Mouse (Mus musculus) adrenal gland, postnatal 0 days (tissue): Measurements from ENCODE around the gene Tmem221. TPM values are rescaled to one million over a fixed set of nuclear protein-coding genes. Genes with fewer than 3 reads are reported as not detected.

Source experiments
- polyA plus RNA-seq: library from polyadenylated mRNA; unstranded; fragments of >200 nt; fragmentation: Nextera tagmentation; extraction: Ambion mirVana; gene quantifications from 2 replicates; pipeline ENCODE4 v1.2.1, GENCODE M21; 2015

Tmem221 gene
- 7.8 and 15.0 TPM in 2 replicates for polyA plus RNA-seq

GRCm38 (mm10) chr8:71558071-71558957 is at the start of gene Tmem221:
TSS of gene Tmem221 (minus strand) at chr8:71558871.

GRCm38 (mm10) chr8:71597451-71597850 is 38.8 kb upstream of the Tmem221 start, which contains the start of gene Fam129c:
TSS of gene Fam129c (plus strand) at chr8:71597648.

DNA sequence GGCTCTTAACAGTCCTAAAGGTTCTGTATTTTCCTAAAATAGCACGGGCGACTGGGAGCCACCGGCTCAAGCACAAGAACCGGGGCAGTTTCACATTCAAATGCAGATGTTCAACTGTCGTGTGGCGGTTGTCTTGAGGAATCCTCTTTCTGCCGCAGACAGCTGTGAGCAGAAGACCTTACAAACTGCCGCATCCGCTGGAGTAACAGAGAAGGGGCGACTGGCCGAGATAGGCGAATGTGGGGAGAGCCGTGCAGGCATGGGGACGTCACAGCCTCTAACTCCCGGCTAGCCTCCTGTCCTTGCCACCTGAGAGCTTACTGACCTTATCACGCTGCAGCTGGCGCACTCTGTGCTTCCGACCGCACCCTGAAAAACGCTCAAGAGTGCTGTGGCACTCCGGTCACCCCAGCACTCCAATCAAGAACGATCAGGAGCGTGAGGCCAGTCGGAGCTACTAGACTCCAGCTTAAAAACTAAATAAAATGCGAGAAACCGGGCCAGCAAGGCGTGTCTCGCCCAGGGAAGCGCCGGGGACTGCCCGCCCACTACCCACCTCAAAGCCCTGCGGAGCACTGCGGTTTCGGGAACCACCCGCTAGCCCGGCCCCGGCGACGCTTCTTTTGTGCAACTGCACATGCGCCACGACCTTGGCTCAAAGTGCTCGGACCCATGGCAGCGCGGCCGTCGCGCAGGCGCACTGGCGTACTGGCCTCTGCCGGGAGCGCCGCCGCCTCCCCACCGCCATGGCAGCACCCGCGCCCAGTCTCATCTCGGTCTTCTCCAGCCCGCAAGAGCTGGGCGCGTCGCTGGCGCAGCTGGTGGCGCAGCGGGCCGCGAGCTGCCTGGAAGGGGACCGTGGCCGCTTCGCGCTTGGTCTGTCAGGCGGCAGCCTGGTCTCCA is 33.1 kb upstream of the Tmem221 start, which contains the start of gene Pgls:
Pgls (plus strand) TSS at position 706 of the 903 bp plus-strand sequence.

GRCm38 (mm10) chr8:71568387-71568937 is 9.8 kb upstream of the Tmem221 start, which contains the start of gene Slc27a1:
TSS of gene Slc27a1 (plus strand) at chr8:71568882.

GRCm38 (mm10) chr8:71566501-71566900 is 7.8 kb upstream of the Tmem221 start, which contains the start of gene Nxnl1:
TSS of gene Nxnl1 (minus strand) at chr8:71566601.

GRCm38 (mm10) chr8:71542632-71543343 is 15.9 kb downstream of the Tmem221 start, which contains the start of gene Mvb12a:
TSS of gene Mvb12a (plus strand) at chr8:71542922.

DNA sequence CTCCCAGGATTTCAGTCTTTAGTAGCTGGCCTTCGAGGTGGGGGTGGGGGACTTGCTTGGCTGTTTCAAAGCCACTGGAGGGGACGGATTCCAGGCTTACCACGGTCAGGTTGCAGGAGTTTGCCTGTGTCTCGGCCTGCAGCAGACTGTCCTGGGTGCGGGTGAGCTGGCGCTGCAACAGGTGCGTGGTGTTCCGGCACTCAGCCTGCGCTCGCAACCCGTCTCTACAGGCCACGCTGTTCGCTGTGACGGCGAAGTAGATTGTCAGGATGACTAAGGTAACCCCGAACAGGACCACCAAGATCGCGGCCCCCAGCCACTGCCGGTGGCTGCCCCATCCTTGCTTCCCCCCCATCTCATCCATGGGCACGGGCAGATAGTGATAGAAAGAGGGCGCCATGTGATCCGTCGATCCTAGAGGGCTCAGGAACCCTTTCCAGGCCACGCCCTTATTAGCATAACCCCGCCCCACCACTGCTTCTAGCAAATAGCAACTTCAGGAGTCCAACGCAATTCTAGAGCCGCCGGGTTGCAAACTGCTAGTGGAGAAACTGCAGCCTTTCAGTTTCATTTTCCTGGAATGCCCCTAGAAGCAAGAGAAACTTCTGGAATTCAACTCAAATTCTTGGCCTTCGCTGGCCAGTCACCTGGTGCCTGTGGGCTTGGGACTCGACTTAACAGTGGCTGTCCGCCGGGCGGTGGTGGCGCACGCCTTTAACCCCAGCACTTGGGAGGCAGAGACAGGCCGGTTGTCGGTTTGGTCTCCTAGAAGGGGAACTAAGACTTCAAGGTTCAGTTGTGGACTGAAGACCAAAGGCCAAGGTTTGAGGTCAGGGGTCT is 21.4 kb downstream of the Tmem221 start, which contains the start of gene Bst2:
Bst2 (minus strand) TSS at position 429 of the 840 bp plus-strand sequence.

DNA sequence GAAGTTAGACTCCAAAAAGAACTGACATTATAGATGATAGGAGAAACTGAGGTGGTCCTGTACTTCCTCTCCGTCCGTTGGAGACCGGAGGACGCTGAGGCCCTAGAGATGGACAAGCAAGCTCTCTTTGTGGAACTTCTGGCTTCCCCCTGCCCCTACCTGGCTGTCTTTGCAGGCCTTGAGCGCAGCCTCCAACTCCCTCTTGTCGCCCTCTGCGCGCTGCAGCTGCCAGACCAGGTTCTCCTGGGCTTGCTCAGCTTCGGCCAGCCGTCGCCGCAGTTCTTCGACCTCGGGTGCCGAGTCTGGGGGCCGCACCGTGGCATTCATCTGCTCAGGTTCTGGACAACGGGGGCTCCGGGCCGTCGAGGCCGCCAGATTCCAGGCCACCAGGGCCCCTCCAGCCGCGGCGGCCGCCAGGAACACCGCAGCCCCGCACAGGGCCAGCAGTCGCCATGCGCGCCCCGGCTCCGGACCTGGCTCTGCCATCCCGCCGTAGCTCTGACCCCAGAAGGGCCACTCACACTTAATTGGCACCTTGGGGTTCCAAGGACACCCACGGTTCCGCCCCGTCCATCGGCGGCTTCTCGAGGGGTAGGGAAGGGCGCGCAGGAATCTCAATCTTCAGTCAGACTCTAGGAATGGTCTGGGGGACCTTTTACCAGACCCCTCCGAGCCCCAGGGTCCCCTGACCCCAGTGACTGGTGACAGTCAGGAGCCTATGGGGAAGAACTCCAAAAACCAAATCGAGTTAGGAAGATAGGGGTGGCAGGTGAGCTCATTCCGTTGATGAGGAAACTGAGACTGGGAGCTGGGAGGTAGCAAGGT is 33.2 kb downstream of the Tmem221 start, which contains the start of gene Ccdc194:
Ccdc194 (minus strand) TSS at position 486 of the 825 bp plus-strand sequence.

GRCm38 (mm10) chr8:71511644-71512043 is 47.0 kb downstream of the Tmem221 start, which contains the start of gene Plvap:
TSS of gene Plvap (minus strand) at chr8:71511752.

Other genes with a start within 250 kb of the Tmem221 start
- 227 and 256 TPM in 2 replicates for gene Use1, start 192.0 kb downstream of the Tmem221 start, polyA plus RNA-seq
- gene Ocel1, start 187.6 kb downstream of the Tmem221 start, polyA plus RNA-seq, result 6.7 and 12.3 TPM in 2 replicates
- 51.9 and 63.0 TPM in 2 replicates for gene Nr2f6, start 176.9 kb downstream of the Tmem221 start, polyA plus RNA-seq
- gene Ushbp1, start 163.1 kb downstream of the Tmem221 start, polyA plus RNA-seq, result 6.3 and 13.0 TPM in 2 replicates
- gene Babam1, start 162.0 kb downstream of the Tmem221 start, polyA plus RNA-seq, result 78.6 and 106 TPM in 2 replicates
- gene Ankle1, start 152.9 kb downstream of the Tmem221 start, polyA plus RNA-seq, result 5.0 and 7.8 TPM in 2 replicates
- 65.5 and 72.8 TPM in 2 replicates for gene Abhd8, start 95.2 kb downstream of the Tmem221 start, polyA plus RNA-seq
- 169 and 185 TPM in 2 replicates for gene Mrpl34, start 93.9 kb downstream of the Tmem221 start, polyA plus RNA-seq
- gene Dda1, start 89.7 kb downstream of the Tmem221 start, polyA plus RNA-seq, result 75.4 and 78.6 TPM in 2 replicates
- gene Ano8, start 72.9 kb downstream of the Tmem221 start, polyA plus RNA-seq, result 3.3 and 4.4 TPM in 2 replicates
- 9.8 and 11.8 TPM in 2 replicates for gene Gtpbp3, start 70.8 kb downstream of the Tmem221 start, polyA plus RNA-seq
- 65.2 and 131 TPM in 2 replicates for gene Plvap, start 47.1 kb downstream of the Tmem221 start, polyA plus RNA-seq
- not detected in 2 replicates for gene Ccdc194, start 33.2 kb downstream of the Tmem221 start, polyA plus RNA-seq
- gene Bst2, start 21.4 kb downstream of the Tmem221 start, polyA plus RNA-seq, result 85.3 and 125 TPM in 2 replicates
- 141 TPM in 2 replicates for gene Mvb12a, start 15.9 kb downstream of the Tmem221 start, polyA plus RNA-seq
- 0.24 and 0.70 TPM in 2 replicates for gene Nxnl1, start 7.7 kb upstream of the Tmem221 start, polyA plus RNA-seq
- gene Slc27a1, start 10.0 kb upstream of the Tmem221 start, polyA plus RNA-seq, result 38.9 and 85.2 TPM in 2 replicates
- 274 and 329 TPM in 2 replicates for gene Pgls, start 33.3 kb upstream of the Tmem221 start, polyA plus RNA-seq
- 0.90 and 1.8 TPM in 2 replicates for gene Fam129c, start 38.8 kb upstream of the Tmem221 start, polyA plus RNA-seq
- gene Colgalt1, start 52.1 kb upstream of the Tmem221 start, polyA plus RNA-seq, result 53.2 and 58.1 TPM in 2 replicates
- 2.3 and 2.9 TPM in 2 replicates for gene Unc13a, start 112.9 kb upstream of the Tmem221 start, polyA plus RNA-seq
- 2.7 and 6.0 TPM in 2 replicates for gene Jak3, start 117.4 kb upstream of the Tmem221 start, polyA plus RNA-seq
- gene Insl3, start 130.3 kb upstream of the Tmem221 start, polyA plus RNA-seq, result 0.65 and 2.0 TPM in 2 replicates
- 2.2 and 4.1 TPM in 2 replicates for gene B3gnt3, start 142.9 kb upstream of the Tmem221 start, polyA plus RNA-seq
- 5.1 and 6.2 TPM in 2 replicates for gene Fcho1, start 166.8 kb upstream of the Tmem221 start, polyA plus RNA-seq